Mouse (Mus musculus): ENCODE data around the gene Ube2g2. TPM values are rescaled to one million over a fixed set of nuclear protein-coding genes. Genes with fewer than 3 reads are reported as not detected.
A peak's percentile ranks its signal among the peaks of the same experiment; 100 is the strongest.

Ube2g2 gene
- polyA plus RNA-seq, 1 experiment from 2014 or later = 87.9 TPM

- H3K4me2 ChIP-seq = no peak overlapping the region
- H3K27ac ChIP-seq (replicated peaks) = peak overlapping the region; percentile 76
- WGBS = 70% methylated on average over 7 of the region's 7 CpGs
- H3K36me3 ChIP-seq = peaks cover 60% of the 10 kb centered on the region
- H3K9ac ChIP-seq = 0 out of 2 replicates have a peak overlapping the region, but pooled peaks have one; percentile 31
- H3K4me3 ChIP-seq = no peak overlapping the region
- peaks cover 43% of the 10 kb centered on the region for H3K4me1 ChIP-seq (replicated peaks)
- H3K27me3 ChIP-seq = no peaks in the 10 kb centered on the region
- peak; percentile 16; the same call in 1 of the 2 replicates for ATAC-seq (ENCODE audit: low read depth)
- H3K9me3 ChIP-seq = no peaks in the 10 kb centered on the region
Measured at GRCm38 (mm10) chr10:77589117-77589516, 33.0 kb upstream of the Ube2g2 start.

GRCm38 (mm10) chr10:77589749-77590148 lies 32.3 kb upstream of the Ube2g2 start:
- Histone ChIP-seq H3K9ac (0 out of 2 replicates have a peak overlapping the region, but pooled peaks have one; percentile 31), H3K4me1 (replicated peaks) (peaks cover 43% of the 10 kb centered on the region), H3K4me3 (no peak overlapping the region), H3K27ac (replicated peaks) (peak overlapping the region; percentile 76; the same call in 1 of the 2 replicates), H3K9me3 (no peaks in the 10 kb centered on the region), H3K4me2 (no peak overlapping the region), H3K36me3 (peaks cover 66% of the 10 kb centered on the region), H3K27me3 (no peaks in the 10 kb centered on the region)
- 0 out of 2 replicates have a peak, but pooled peaks have one; percentile 20 for ATAC-seq (ENCODE audit: low read depth)
- WGBS = 64% methylated on average over 8 of the region's 8 CpGs

- Histone ChIP-seq H3K27me3 (no peaks in the 10 kb centered on the region), H3K4me2 (no peak overlapping the region), H3K9ac (no peak overlapping the region), H3K9me3 (no peaks in the 10 kb centered on the region), H3K36me3 (peaks cover 74% of the 10 kb centered on the region), H3K4me1 (replicated peaks) (peaks cover 43% of the 10 kb centered on the region), H3K4me3 (no peak overlapping the region), H3K27ac (replicated peaks) (no peak overlapping the region)
- ATAC-seq (ENCODE audit: low read depth) = no peak
- WGBS = 45% methylated on average over 6 of the region's 6 CpGs
Measured at GRCm38 (mm10) chr10:77590812-77591211, 31.3 kb upstream of the Ube2g2 start.

GRCm38 (mm10) chr10:77591546-77591945 lies 30.5 kb upstream of the Ube2g2 start:
- ATAC-seq (ENCODE audit: low read depth) = no peak
- Histone ChIP-seq H3K4me3 (no peak overlapping the region), H3K9me3 (no peaks in the 10 kb centered on the region), H3K27ac (replicated peaks) (no peak overlapping the region), H3K27me3 (no peaks in the 10 kb centered on the region), H3K4me1 (replicated peaks) (peaks cover 36% of the 10 kb centered on the region), H3K9ac (no peak overlapping the region), H3K36me3 (peaks cover 80% of the 10 kb centered on the region), H3K4me2 (no peak overlapping the region)
- 80% methylated on average over 6 of the region's 6 CpGs for WGBS

- Histone ChIP-seq H3K4me2 (no peak overlapping the region), H3K27me3 (no peaks in the 10 kb centered on the region), H3K36me3 (peaks cover 77% of the 10 kb centered on the region), H3K4me3 (no peak overlapping the region), H3K27ac (replicated peaks) (no peak overlapping the region), H3K4me1 (replicated peaks) (no peaks in the 10 kb centered on the region; the same call in 1 of the 2 replicates), H3K9ac (no peak overlapping the region), H3K9me3 (no peaks in the 10 kb centered on the region)
- no peak for ATAC-seq (ENCODE audit: low read depth)
- 97% methylated on average over 2 of the region's 2 CpGs for WGBS
Measured at GRCm38 (mm10) chr10:77596060-77596459, 26.0 kb upstream of the Ube2g2 start.

- peaks cover 19% of the 10 kb centered on the region for H3K36me3 ChIP-seq
- no peaks in the 10 kb centered on the region for H3K27me3 ChIP-seq
- peaks cover 15% of the 10 kb centered on the region for H3K4me1 ChIP-seq (replicated peaks)
- H3K4me3 ChIP-seq = no peak overlapping the region
- no peak overlapping the region for H3K9ac ChIP-seq
- peaks cover 5% of the 10 kb centered on the region; the same call in 1 of the 2 replicates for H3K9me3 ChIP-seq
- H3K27ac ChIP-seq (replicated peaks) = no peak overlapping the region
- H3K4me2 ChIP-seq = no peak overlapping the region
- no peak for ATAC-seq (ENCODE audit: low read depth)
- 55% methylated on average over 4 of the region's 4 CpGs for WGBS
Measured at GRCm38 (mm10) chr10:77603021-77603420, 19.1 kb upstream of the Ube2g2 start.

- peaks cover 16% of the 10 kb centered on the region for H3K36me3 ChIP-seq
- no peak overlapping the region for H3K9ac ChIP-seq
- H3K4me3 ChIP-seq = no peak overlapping the region
- no peak for ATAC-seq (ENCODE audit: low read depth)
- H3K9me3 ChIP-seq = peaks cover 5% of the 10 kb centered on the region; the same call in 1 of the 2 replicates
- peaks cover 23% of the 10 kb centered on the region for H3K4me1 ChIP-seq (replicated peaks)
- H3K4me2 ChIP-seq = no peak overlapping the region
- WGBS = 91% methylated on average over 6 of the region's 6 CpGs
- no peak overlapping the region for H3K27ac ChIP-seq (replicated peaks)
- no peaks in the 10 kb centered on the region for H3K27me3 ChIP-seq
Measured at GRCm38 (mm10) chr10:77604111-77604510, 18.0 kb upstream of the Ube2g2 start.

- H3K9me3 ChIP-seq = peaks cover 5% of the 10 kb centered on the region; the same call in 1 of the 2 replicates
- ATAC-seq (ENCODE audit: low read depth) = no peak
- H3K27me3 ChIP-seq = no peaks in the 10 kb centered on the region
- WGBS = 85% methylated on average over 5 of the region's 5 CpGs
- H3K36me3 ChIP-seq = peaks cover 14% of the 10 kb centered on the region
- peaks cover 23% of the 10 kb centered on the region for H3K4me1 ChIP-seq (replicated peaks)
- H3K27ac ChIP-seq (replicated peaks) = peak overlapping the region; percentile 94; the same call in 1 of the 2 replicates
- no peak overlapping the region for H3K9ac ChIP-seq
- H3K4me3 ChIP-seq = no peak overlapping the region
- H3K4me2 ChIP-seq = no peak overlapping the region
Measured at GRCm38 (mm10) chr10:77604958-77605357, 17.1 kb upstream of the Ube2g2 start.

GRCm38 (mm10) chr10:77605368-77605767 lies 16.7 kb upstream of the Ube2g2 start:
- ATAC-seq (ENCODE audit: low read depth) = peak; percentile 36
- H3K9ac ChIP-seq = peak overlapping the region; percentile 80
- H3K36me3 ChIP-seq = peaks cover 18% of the 10 kb centered on the region
- H3K4me3 ChIP-seq = peak overlapping the region; percentile 75
- peak overlapping the region; percentile 93 for H3K4me2 ChIP-seq
- H3K27ac ChIP-seq (replicated peaks) = peak overlapping the region; percentile 94
- no peaks in the 10 kb centered on the region for H3K27me3 ChIP-seq
- 21% methylated on average over 1 of the region's 1 CpGs for WGBS
- peaks cover 5% of the 10 kb centered on the region; the same call in 1 of the 2 replicates for H3K9me3 ChIP-seq
- peaks cover 25% of the 10 kb centered on the region for H3K4me1 ChIP-seq (replicated peaks)

- Histone ChIP-seq H3K9me3 (peaks cover 5% of the 10 kb centered on the region; the same call in 1 of the 2 replicates), H3K36me3 (peaks cover 26% of the 10 kb centered on the region), H3K4me1 (replicated peaks) (peaks cover 31% of the 10 kb centered on the region), H3K4me2 (peak within 1 kb of the TSS; percentile 93), H3K27ac (replicated peaks) (peak within 1 kb of the TSS; percentile 94), H3K9ac (peak within 1 kb of the TSS; percentile 80), H3K27me3 (no peaks in the 10 kb centered on the region), H3K4me3 (peak within 1 kb of the TSS; percentile 75)
- WGBS = under 1% methylated on average over 119 of the region's 119 CpGs
- ATAC-seq (ENCODE audit: low read depth) = peak; percentile 85
Measured at GRCm38 (mm10) chr10:77605908-77606826, 15.9 kb upstream of the Ube2g2 start, which contains the start of the genes Sumo3 and Gm49325. TSS of gene Sumo3 (plus strand) at chr10:77606097. TSS of gene Gm49325 (plus strand) at chr10:77606197.

- peak overlapping the region; percentile 94 for H3K27ac ChIP-seq (replicated peaks)
- peaks cover 33% of the 10 kb centered on the region for H3K36me3 ChIP-seq
- H3K9me3 ChIP-seq = peaks cover 5% of the 10 kb centered on the region; the same call in 1 of the 2 replicates
- peak overlapping the region; percentile 93 for H3K4me2 ChIP-seq
- H3K27me3 ChIP-seq = no peaks in the 10 kb centered on the region
- peak; percentile 42 for ATAC-seq (ENCODE audit: low read depth)
- WGBS = 45% methylated on average over 7 of the region's 7 CpGs
- H3K9ac ChIP-seq = peak overlapping the region; percentile 80
- peaks cover 31% of the 10 kb centered on the region for H3K4me1 ChIP-seq (replicated peaks)
- peak overlapping the region; percentile 75 for H3K4me3 ChIP-seq
Measured at GRCm38 (mm10) chr10:77606855-77607254, 15.2 kb upstream of the Ube2g2 start.

- H3K4me3 ChIP-seq = peak overlapping the region; percentile 75
- WGBS = 65% methylated on average over 5 of the region's 5 CpGs
- peak overlapping the region; percentile 93 for H3K4me2 ChIP-seq
- H3K4me1 ChIP-seq (replicated peaks) = peaks cover 31% of the 10 kb centered on the region
- H3K27ac ChIP-seq (replicated peaks) = no peak overlapping the region
- peaks cover 38% of the 10 kb centered on the region for H3K36me3 ChIP-seq
- peaks cover 5% of the 10 kb centered on the region; the same call in 1 of the 2 replicates for H3K9me3 ChIP-seq
- H3K9ac ChIP-seq = peak overlapping the region; percentile 80
- no peak for ATAC-seq (ENCODE audit: low read depth)
- H3K27me3 ChIP-seq = no peaks in the 10 kb centered on the region
Measured at GRCm38 (mm10) chr10:77607441-77607840, 14.6 kb upstream of the Ube2g2 start.

All from neural tube, embryonic 13.5 days (tissue).